Mouse (Mus musculus): ENCODE results near the gene Cfap43. TPM values are rescaled to one million over a fixed set of nuclear protein-coding genes. Genes with fewer than 3 reads are reported as not detected.

Gene Cfap43
- polyA plus RNA-seq, 1 experiment from 2014 or later = 0.54 TPM

DNA sequence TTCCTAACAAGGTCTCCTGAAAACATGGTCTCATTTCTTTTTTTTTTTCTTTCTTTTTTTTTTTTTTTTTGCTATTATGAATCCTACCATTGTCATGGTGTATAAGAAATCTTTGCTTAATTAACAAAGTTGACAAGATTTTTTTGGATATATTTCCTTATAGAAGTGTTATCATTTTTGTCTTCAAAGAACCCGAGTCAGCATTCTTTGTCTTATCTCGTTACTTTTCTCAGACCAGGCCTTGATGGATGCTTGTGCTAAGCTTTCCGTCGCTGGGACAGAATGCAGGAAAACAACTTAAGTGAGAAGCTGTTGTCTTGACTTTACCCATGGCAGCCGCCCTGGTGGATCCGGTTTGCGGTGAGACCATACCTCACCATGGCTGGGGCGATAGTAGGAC, 218.6 kb downstream of the Cfap43 start:
- no peak for ATAC-seq (ENCODE audit: low FRiP score)
- H3K4me3 ChIP-seq (ENCODE audit: low read depth, low read length) = no peak overlapping the region
- 91% methylated on average over 8 of the region's 8 CpGs for WGBS

DNA sequence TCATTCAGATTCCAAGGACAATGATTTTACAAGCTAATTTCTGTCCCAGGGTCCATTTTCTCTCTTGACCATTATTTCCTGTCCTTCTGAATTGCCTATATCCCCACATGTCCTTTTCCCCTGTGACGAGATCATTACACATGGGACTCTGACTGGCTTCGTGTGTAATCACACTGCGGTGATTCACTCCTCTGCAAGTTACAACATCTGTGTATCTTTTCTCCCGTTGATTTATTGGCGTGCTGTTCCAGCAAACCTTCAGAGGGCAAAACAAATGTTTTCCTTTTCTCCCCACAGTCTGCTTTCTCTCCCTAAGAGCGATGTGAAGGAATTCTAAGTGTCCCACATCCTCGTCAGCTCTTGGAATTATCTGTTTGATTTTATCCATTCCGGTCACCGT, 219.3 kb downstream of the Cfap43 start:
- Histone ChIP-seq H3K9ac (ENCODE audit: low read depth, low read length) (no peak overlapping the region), H3K27ac (ENCODE audit: low read depth, low read length) (no peak overlapping the region), H3K4me2 (replicated peaks; ENCODE audit: low read depth, low read length) (no peak overlapping the region), H3K27me3 (ENCODE audit: control insufficient read depth, insufficient read depth, low read length) (no peaks in the 10 kb centered on the region), H3K36me3 (ENCODE audit: control insufficient read depth, insufficient read depth, low read length) (no peaks in the 10 kb centered on the region), H3K9me3 (ENCODE audit: control insufficient read depth, low read length) (no peaks in the 10 kb centered on the region), H3K4me3 (ENCODE audit: low read depth, low read length) (no peak overlapping the region), H3K4me1 (replicated peaks; ENCODE audit: control insufficient read depth, insufficient read depth, low read length) (no peaks in the 10 kb centered on the region)
- DNase-seq (ENCODE audit: low spot score) (no peak), ATAC-seq (ENCODE audit: low FRiP score) (no peak)
- 79% methylated on average over 9 of the region's 9 CpGs for WGBS

More for the DNA sequence above, 218.6 kb downstream of the Cfap43 start:
- Histone ChIP-seq H3K27ac (ENCODE audit: low read depth, low read length) (no peak overlapping the region), H3K9me3 (ENCODE audit: control insufficient read depth, low read length) (no peaks in the 10 kb centered on the region), H3K4me1 (replicated peaks; ENCODE audit: control insufficient read depth, insufficient read depth, low read length) (no peaks in the 10 kb centered on the region), H3K4me2 (replicated peaks; ENCODE audit: low read depth, low read length) (no peak overlapping the region), H3K36me3 (ENCODE audit: control insufficient read depth, insufficient read depth, low read length) (no peaks in the 10 kb centered on the region), H3K27me3 (ENCODE audit: control insufficient read depth, insufficient read depth, low read length) (no peaks in the 10 kb centered on the region), H3K9ac (ENCODE audit: low read depth, low read length) (no peak overlapping the region)
- DNase-seq (ENCODE audit: low spot score) = no peak

GRCm38 (mm10) chr19:47698266-47698665, 220.8 kb downstream of the Cfap43 start:
- Histone ChIP-seq H3K36me3 (ENCODE audit: control insufficient read depth, insufficient read depth, low read length) (no peaks in the 10 kb centered on the region), H3K9me3 (ENCODE audit: control insufficient read depth, low read length) (no peaks in the 10 kb centered on the region), H3K27ac (ENCODE audit: low read depth, low read length) (no peak overlapping the region), H3K4me1 (replicated peaks; ENCODE audit: control insufficient read depth, insufficient read depth, low read length) (no peaks in the 10 kb centered on the region), H3K27me3 (ENCODE audit: control insufficient read depth, insufficient read depth, low read length) (no peaks in the 10 kb centered on the region), H3K4me3 (ENCODE audit: low read depth, low read length) (no peak overlapping the region), H3K9ac (ENCODE audit: low read depth, low read length) (no peak overlapping the region), H3K4me2 (replicated peaks; ENCODE audit: low read depth, low read length) (no peak overlapping the region)
- DNase-seq (ENCODE audit: low spot score) (no peak), ATAC-seq (ENCODE audit: low FRiP score) (no peak)
- 81% methylated on average over 9 of the region's 9 CpGs for WGBS

DNA sequence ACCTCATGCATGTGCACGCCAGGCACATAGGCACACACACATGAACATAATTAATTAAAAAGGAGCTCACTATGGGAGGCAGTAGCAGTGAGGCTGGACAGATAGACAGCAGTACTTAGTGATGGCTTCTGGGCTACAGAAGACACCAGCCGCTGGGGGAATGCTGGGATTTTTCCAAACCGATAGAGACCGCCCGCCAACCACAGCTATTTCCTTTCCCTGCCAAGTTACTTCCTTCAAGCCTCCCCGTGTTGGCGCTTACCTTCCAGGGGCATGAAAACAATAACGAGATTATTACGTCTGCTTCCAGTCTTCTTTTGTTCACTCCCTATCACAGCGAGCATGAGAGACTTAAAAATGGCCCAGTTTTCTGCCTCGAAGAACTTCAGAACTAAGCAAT, 222.0 kb downstream of the Cfap43 start:
- ATAC-seq (ENCODE audit: low FRiP score) = no peak
- no peaks in the 10 kb centered on the region for H3K36me3 ChIP-seq (ENCODE audit: control insufficient read depth, insufficient read depth, low read length)
- WGBS = 91% methylated on average over 11 of the region's 11 CpGs

DNA sequence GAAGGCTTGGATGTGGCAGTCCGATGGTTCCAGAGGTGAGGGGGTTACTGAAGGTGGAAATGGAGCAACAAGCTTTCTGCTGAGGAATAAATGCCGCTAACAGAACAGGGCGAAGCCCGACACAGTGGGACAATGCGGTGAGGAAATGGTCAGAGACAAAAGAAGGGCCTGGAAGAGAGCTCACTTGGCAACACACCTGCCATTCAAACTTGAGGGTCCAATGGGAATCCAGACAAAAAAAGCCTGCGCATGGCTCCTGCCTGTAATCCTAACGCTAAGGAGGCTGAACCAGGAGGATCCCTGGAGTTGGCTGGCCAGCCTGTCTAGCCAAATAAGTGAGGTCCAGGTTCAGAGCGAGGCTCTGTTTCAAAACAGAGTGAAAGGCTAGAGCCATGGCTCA, 222.7 kb downstream of the Cfap43 start:
- Histone ChIP-seq H3K36me3 (ENCODE audit: control insufficient read depth, insufficient read depth, low read length) (no peaks in the 10 kb centered on the region), H3K4me2 (replicated peaks; ENCODE audit: low read depth, low read length) (no peak overlapping the region), H3K27ac (ENCODE audit: low read depth, low read length) (no peak overlapping the region), H3K4me1 (replicated peaks; ENCODE audit: control insufficient read depth, insufficient read depth, low read length) (no peaks in the 10 kb centered on the region), H3K27me3 (ENCODE audit: control insufficient read depth, insufficient read depth, low read length) (no peaks in the 10 kb centered on the region), H3K9ac (ENCODE audit: low read depth, low read length) (no peak overlapping the region), H3K9me3 (ENCODE audit: control insufficient read depth, low read length) (no peaks in the 10 kb centered on the region), H3K4me3 (ENCODE audit: low read depth, low read length) (no peak overlapping the region)
- 93% methylated on average over 8 of the region's 8 CpGs for WGBS
- ATAC-seq (ENCODE audit: low FRiP score) (no peak), DNase-seq (ENCODE audit: low spot score) (no peak)

More for the DNA sequence above, 222.0 kb downstream of the Cfap43 start:
- Histone ChIP-seq H3K9me3 (ENCODE audit: control insufficient read depth, low read length) (no peaks in the 10 kb centered on the region), H3K27me3 (ENCODE audit: control insufficient read depth, insufficient read depth, low read length) (no peaks in the 10 kb centered on the region), H3K9ac (ENCODE audit: low read depth, low read length) (no peak overlapping the region), H3K27ac (ENCODE audit: low read depth, low read length) (no peak overlapping the region), H3K4me3 (ENCODE audit: low read depth, low read length) (no peak overlapping the region), H3K4me2 (replicated peaks; ENCODE audit: low read depth, low read length) (no peak overlapping the region), H3K4me1 (replicated peaks; ENCODE audit: control insufficient read depth, insufficient read depth, low read length) (no peaks in the 10 kb centered on the region)
- DNase-seq (ENCODE audit: low spot score) = no peak

DNA sequence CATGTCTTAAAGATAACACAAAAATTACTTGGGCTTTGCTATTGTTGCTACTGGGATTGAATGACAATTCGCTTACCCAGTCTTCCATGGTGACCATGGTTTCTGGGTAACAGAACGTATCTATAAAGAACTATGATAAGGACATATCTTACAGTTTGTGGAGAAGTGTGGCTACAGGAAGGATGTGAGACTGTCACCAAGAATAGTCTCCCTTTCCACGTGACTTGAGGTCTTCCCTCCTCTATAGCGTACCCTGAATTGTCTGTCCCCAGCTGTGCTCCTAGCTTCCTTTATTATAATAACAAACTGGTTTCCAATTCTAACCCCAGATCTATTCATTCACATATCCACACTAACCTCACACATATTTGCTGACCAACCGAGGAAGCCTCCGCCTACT, 223.4 kb downstream of the Cfap43 start:
- Histone ChIP-seq H3K4me1 (replicated peaks; ENCODE audit: control insufficient read depth, insufficient read depth, low read length) (no peaks in the 10 kb centered on the region), H3K4me3 (ENCODE audit: low read depth, low read length) (no peak overlapping the region), H3K27me3 (ENCODE audit: control insufficient read depth, insufficient read depth, low read length) (no peaks in the 10 kb centered on the region), H3K36me3 (ENCODE audit: control insufficient read depth, insufficient read depth, low read length) (no peaks in the 10 kb centered on the region), H3K9ac (ENCODE audit: low read depth, low read length) (no peak overlapping the region), H3K9me3 (ENCODE audit: control insufficient read depth, low read length) (no peaks in the 10 kb centered on the region), H3K27ac (ENCODE audit: low read depth, low read length) (no peak overlapping the region), H3K4me2 (replicated peaks; ENCODE audit: low read depth, low read length) (no peak overlapping the region)
- ATAC-seq (ENCODE audit: low FRiP score) = no peak
- DNase-seq (ENCODE audit: low spot score) = no peak
- WGBS = 91% methylated on average over 6 of the region's 6 CpGs

DNA sequence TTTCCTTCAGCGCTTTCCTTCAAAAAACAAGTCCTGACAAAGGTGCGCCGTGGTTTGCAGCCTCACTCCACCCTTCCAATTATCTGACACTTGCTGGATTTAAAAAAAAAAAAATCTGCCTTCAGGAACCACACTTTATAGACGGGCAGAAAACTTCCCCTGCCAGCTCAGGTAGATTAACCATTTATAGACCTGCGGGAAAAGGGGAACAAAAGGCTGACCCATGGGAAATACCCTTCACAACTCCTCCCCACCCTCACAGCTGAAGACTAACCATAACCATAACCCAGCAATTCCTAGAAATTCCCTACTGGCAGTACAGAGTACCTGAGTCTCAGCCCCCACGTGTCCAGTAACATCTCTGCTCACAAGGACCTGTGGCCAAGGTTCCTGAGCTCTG, 227.1 kb downstream of the Cfap43 start, which contains the start of gene Col17a1:
Gene Col17a1, minus strand, starts transcription at position 101 of the 400 bp plus-strand sequence.
- no peaks in the 10 kb centered on the region for H3K4me1 ChIP-seq (replicated peaks; ENCODE audit: control insufficient read depth, insufficient read depth, low read length)
- no peak for DNase-seq (ENCODE audit: low spot score)
- H3K27me3 ChIP-seq (ENCODE audit: control insufficient read depth, insufficient read depth, low read length) = no peaks in the 10 kb centered on the region
- no peak within 1 kb of the TSS for H3K9ac ChIP-seq (ENCODE audit: low read depth, low read length)
- H3K4me2 ChIP-seq (replicated peaks; ENCODE audit: low read depth, low read length) = no peak within 1 kb of the TSS
- ATAC-seq (ENCODE audit: low FRiP score) = no peak
- no peaks in the 10 kb centered on the region for H3K9me3 ChIP-seq (ENCODE audit: control insufficient read depth, low read length)
- H3K36me3 ChIP-seq (ENCODE audit: control insufficient read depth, insufficient read depth, low read length) = no peaks in the 10 kb centered on the region
- H3K27ac ChIP-seq (ENCODE audit: low read depth, low read length) = no peak within 1 kb of the TSS
- WGBS = 86% methylated on average over 6 of the region's 6 CpGs
- no peak within 1 kb of the TSS for H3K4me3 ChIP-seq (ENCODE audit: low read depth, low read length)

- ATAC-seq (ENCODE audit: low FRiP score) (no peak), DNase-seq (ENCODE audit: low spot score) (no peak)
- Histone ChIP-seq H3K4me1 (replicated peaks; ENCODE audit: control insufficient read depth, insufficient read depth, low read length) (no peaks in the 10 kb centered on the region), H3K9ac (ENCODE audit: low read depth, low read length) (no peak overlapping the region), H3K36me3 (ENCODE audit: control insufficient read depth, insufficient read depth, low read length) (no peaks in the 10 kb centered on the region), H3K4me2 (replicated peaks; ENCODE audit: low read depth, low read length) (no peak overlapping the region), H3K27ac (ENCODE audit: low read depth, low read length) (no peak overlapping the region), H3K4me3 (ENCODE audit: low read depth, low read length) (no peak overlapping the region), H3K9me3 (ENCODE audit: control insufficient read depth, low read length) (no peaks in the 10 kb centered on the region), H3K27me3 (ENCODE audit: control insufficient read depth, insufficient read depth, low read length) (no peaks in the 10 kb centered on the region)
- WGBS = 91% methylated on average over 7 of the region's 7 CpGs
Observed at GRCm38 (mm10) chr19:47689592-47689991, 229.5 kb downstream of the Cfap43 start.
